7 mouse cellular contexts compared by ENCODE assay signal in genomic region chr11:88717016-88717643, GRCm38 (mm10). TPM values are rescaled to one million over a fixed set of nuclear protein-coding genes. Genes with fewer than 3 reads are reported as not detected.
A peak's percentile ranks its signal among the peaks of the same experiment; 100 is the strongest.
DNase-seq lines count a peak whose midpoint lies in the region; ATAC-seq lines count a peak whose summit lies in the region.

No protein-coding gene starts in this region.

- H3K4me2 ChIP-seq in forebrain, embryonic 13.5 days = peak overlapping the region; percentile 91
- H3K4me2 ChIP-seq in limb, embryonic 15.5 days = peak overlapping the region; percentile 88
- H3K4me2 ChIP-seq in stomach, embryonic 16.5 days (ENCODE audit: low read depth, low read length) = peak overlapping the region; percentile 90

- peak overlapping the region; percentile 99 for H3K9ac ChIP-seq in forebrain, embryonic 13.5 days
- H3K9ac ChIP-seq in limb, embryonic 15.5 days = peak overlapping the region; percentile 98
- H3K9ac ChIP-seq in stomach, embryonic 16.5 days (ENCODE audit: low read length) = peak overlapping the region; percentile 99

- DNase-seq in 3134 (ENCODE audit: extremely low read depth, insufficient read length, low spot score) = peak; percentile 41
- DNase-seq in 416B (ENCODE audit: low read depth) = peak; percentile 44
- no peak for DNase-seq in frontal cortex, adult 2 months (ENCODE audit: extremely low spot score in 1 of 2, low spot score in 1 of 2)
- no peak for DNase-seq in cerebellum, postnatal 36 days

- peaks cover 45% of the 10 kb centered on the region for H3K4me1 ChIP-seq in forebrain, embryonic 13.5 days
- peaks cover 32% of the 10 kb centered on the region for H3K4me1 ChIP-seq in limb, embryonic 15.5 days
- H3K4me1 ChIP-seq in stomach, embryonic 16.5 days (ENCODE audit: control insufficient read depth, insufficient read depth, low read length) = peaks cover 18% of the 10 kb centered on the region

- H3K4me3 ChIP-seq in forebrain, embryonic 13.5 days = peak overlapping the region; percentile 94
- H3K4me3 ChIP-seq in limb, embryonic 15.5 days = peak overlapping the region; percentile 93
- H3K4me3 ChIP-seq in stomach, embryonic 16.5 days (replicated peaks; ENCODE audit: low read length) = peak overlapping the region; percentile 90

- H3K27me3 ChIP-seq in forebrain, embryonic 13.5 days = no peaks in the 10 kb centered on the region
- no peaks in the 10 kb centered on the region for H3K27me3 ChIP-seq in limb, embryonic 15.5 days
- H3K27me3 ChIP-seq in stomach, embryonic 16.5 days (ENCODE audit: control insufficient read depth, insufficient read depth, low read length) = no peaks in the 10 kb centered on the region

- H3K9me3 ChIP-seq in forebrain, embryonic 13.5 days (replicated peaks) = no peaks in the 10 kb centered on the region
- H3K9me3 ChIP-seq in limb, embryonic 15.5 days = no peaks in the 10 kb centered on the region
- H3K9me3 ChIP-seq in stomach, embryonic 16.5 days (replicated peaks; ENCODE audit: control insufficient read depth, low read length) = no peaks in the 10 kb centered on the region

- under 1% methylated on average over 19 of the region's 19 CpGs for WGBS in forebrain, embryonic 13.5 days
- under 1% methylated on average over 19 of the region's 19 CpGs for WGBS in limb, embryonic 15.5 days
- WGBS in stomach, embryonic 16.5 days = under 1% methylated on average over 19 of the region's 19 CpGs

- peak overlapping the region; percentile 91 for H3K27ac ChIP-seq in forebrain, embryonic 13.5 days
- H3K27ac ChIP-seq in limb, embryonic 15.5 days = peak overlapping the region; percentile 92
- peak overlapping the region; percentile 88; the same call in 1 of the 2 replicates for H3K27ac ChIP-seq in stomach, embryonic 16.5 days (ENCODE audit: low read length)

- H3K36me3 ChIP-seq in forebrain, embryonic 13.5 days (ENCODE audit: poor library complexity, severe bottlenecking) = peaks cover 5% of the 10 kb centered on the region
- H3K36me3 ChIP-seq in limb, embryonic 15.5 days = peaks cover under 1% of the 10 kb centered on the region; the same call in 1 of the 2 replicates
- H3K36me3 ChIP-seq in stomach, embryonic 16.5 days (ENCODE audit: control insufficient read depth, insufficient read depth, low read length) = no peaks in the 10 kb centered on the region

- no peak for ATAC-seq in forebrain, embryonic 13.5 days
- ATAC-seq in limb, embryonic 15.5 days (ENCODE audit: insufficient number of reproducible peaks, low FRiP score, low TSS enrichment, low read depth) = no peak
- ATAC-seq in stomach, embryonic 16.5 days (ENCODE audit: insufficient read depth, low FRiP score) = no peak

RNA-seq across cellular contexts. Expression of gene Msi2, which starts 1.2 kb away (rescaled TPM):
- polyA plus RNA-seq in forebrain, embryonic 13.5 days (2015; fragmentation: Nextera tagmentation; extraction: Ambion mirVana) = 31.5 and 36.5 TPM in 2 replicates
- 12.0 and 13.1 TPM in 2 replicates for polyA plus RNA-seq in limb, embryonic 15.5 days (2015; fragmentation: Nextera tagmentation; extraction: Ambion mirVana)
- 11.5 and 11.7 TPM in 2 replicates for polyA plus RNA-seq in stomach, embryonic 16.5 days (2015; fragmentation: Nextera tagmentation; extraction: Ambion mirVana)
- 77.1 and 82.2 TPM in 2 replicates for polyA plus RNA-seq in frontal cortex, adult 2 months (2012; rRNA removed)

Comparison
In these comparisons a context has a peak if more than half of its experiments do, and no peak if none do; other contexts are left out.
1. DNase-seq: peak in 3134 (single experiment) and 416B (single experiment); none in frontal cortex, adult 2 months (0 of 2) and cerebellum, postnatal 36 days (0 of 2).
2. Peak in every context shown above with its lines, with median percentiles within 50 percentile points of each other: H3K27ac ChIP-seq, H3K4me2 ChIP-seq, H3K4me3 ChIP-seq and H3K9ac ChIP-seq.